Mouse (Mus musculus): Measurements from ENCODE around the gene Lmntd2. TPM values are rescaled to one million over a fixed set of nuclear protein-coding genes. Genes with fewer than 3 reads are reported as not detected.
A peak's percentile ranks its signal among the peaks of the same experiment; 100 is the strongest.

The Lmntd2 gene
- polyA plus RNA-seq, 1 experiment: 7.2 TPM

DNA sequence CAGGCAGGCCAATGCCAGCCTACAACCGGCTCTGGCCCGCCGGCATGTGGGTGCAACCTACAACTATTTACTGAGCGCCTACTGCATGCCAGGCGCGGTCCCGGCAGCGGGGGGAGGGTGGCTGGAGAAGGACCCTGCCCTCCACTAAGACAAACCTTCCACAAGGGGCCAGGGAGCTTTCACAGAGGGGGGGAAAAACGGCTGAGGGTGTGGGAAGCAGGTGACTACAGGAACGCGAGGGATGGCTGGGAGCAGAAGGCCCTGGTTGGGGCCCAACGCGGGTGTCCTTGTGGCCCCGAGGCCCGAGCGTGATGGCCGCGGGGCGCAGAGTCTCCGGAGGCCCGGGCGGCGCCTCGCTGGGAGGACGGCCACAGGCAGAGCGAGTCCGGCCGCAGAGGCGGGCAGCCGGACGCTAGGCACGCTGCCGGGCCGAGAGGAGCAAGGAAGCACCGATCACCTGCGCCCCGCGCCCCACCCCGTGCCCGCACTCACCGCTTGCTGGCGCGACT, 20.5 kb downstream of the Lmntd2 start:
- DNase-seq (ENCODE audit: low read depth, low spot score): no peak
- 1% methylated on average over 23 of the region's 43 CpGs for WGBS

DNA sequence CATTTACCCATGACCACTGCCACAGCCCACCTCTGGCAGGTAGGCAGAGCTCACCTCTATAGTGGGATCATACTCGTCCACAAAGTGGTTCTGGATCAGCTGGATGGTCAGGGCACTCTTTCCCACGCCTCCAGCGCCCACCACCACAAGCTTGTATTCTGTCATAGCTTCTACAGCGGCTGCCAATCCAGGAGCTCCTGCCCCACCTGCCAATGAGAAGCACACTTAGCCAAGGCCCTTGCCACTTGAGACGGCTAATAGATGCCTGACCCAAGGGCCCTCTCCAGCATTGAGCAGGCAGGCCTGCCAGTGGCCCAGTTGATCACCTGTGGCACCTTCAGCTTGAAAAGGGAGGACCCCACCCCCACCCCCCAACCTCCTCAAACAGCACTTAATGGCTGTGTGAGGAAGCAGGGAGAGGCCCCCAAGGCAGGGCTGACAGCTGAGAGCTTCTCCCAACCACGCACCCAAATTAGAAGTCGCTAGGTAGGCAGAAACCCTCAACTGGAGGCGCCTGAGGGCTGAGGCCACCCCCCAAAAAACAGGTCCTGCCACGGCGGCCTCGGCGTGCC, 21.0 kb downstream of the Lmntd2 start:
- no peak for DNase-seq (ENCODE audit: low read depth, low spot score)
- 23% methylated on average over 12 of the region's 12 CpGs for WGBS

DNA sequence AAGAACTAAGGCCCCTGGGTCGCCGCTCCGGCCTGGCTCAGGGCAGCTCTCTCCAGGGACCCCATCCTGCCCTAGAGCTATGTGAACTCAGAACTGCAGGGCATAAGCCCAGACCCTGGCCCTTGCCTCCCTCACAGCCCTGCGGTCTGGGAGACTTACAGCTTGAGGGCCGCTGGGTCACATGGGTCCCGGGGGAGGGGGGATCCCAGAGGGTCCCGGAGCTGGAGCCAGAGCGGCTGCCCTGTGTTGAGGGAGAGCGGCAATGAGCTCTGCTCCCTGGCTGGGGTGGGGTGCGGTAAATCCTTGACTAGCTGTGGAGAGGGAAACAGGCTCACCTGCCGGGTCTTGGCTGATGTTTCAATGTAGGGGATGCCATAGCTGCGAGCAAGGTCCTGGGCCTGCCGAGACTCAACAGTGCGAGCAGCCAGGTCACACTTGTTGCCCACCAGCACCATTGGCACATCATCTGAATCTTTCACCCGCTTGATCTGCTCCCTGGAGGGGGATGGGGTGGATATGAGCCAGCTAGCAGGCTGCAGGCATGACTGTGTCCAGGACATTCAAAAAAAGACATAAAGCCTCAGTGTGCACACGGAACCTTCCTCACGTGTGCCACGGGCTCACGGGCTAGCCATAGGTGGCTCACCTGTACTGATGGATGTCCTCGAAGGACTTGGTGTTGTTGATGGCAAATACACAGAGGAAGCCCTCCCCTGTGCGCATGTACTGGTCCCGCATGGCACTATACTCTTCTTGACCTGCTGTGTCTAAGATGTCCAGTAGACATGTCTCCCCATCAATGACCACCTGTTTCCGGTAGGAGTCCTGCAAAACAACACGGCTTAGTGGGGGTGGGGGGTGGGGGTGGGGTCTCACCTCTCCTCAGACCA, 21.8 kb downstream of the Lmntd2 start:
- no peak for DNase-seq (ENCODE audit: low read depth, low spot score)
- 93% methylated on average over 24 of the region's 24 CpGs for WGBS

- no peak for DNase-seq (ENCODE audit: low read depth, low spot score)
- 87% methylated on average over 14 of the region's 14 CpGs for WGBS
These were observed 22.8 kb downstream of the Lmntd2 start for GRCm38 (mm10) chr7:141191036-141191435.

DNA sequence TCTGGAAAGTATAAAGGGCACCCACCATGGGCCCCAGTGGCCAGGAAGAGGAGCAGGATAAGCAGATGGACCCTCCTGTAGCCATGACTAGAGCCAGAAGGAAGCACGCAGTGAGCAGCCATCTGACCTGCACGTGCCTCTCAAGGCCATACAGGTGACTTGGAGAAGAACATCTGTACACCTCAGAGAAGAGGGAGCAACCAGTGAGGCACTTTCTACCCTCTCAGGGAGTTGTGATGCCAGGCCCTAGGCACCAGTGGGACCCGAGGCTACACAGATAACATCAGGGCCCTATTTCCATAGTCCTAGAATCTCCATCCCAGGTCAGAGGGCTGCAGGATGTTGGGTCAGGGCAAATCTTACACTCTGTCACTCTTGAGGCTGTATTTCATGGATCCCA, 23.7 kb downstream of the Lmntd2 start:
- DNase-seq (ENCODE audit: low read depth, low spot score): no peak
- 84% methylated on average over 3 of the region's 3 CpGs for WGBS

DNA sequence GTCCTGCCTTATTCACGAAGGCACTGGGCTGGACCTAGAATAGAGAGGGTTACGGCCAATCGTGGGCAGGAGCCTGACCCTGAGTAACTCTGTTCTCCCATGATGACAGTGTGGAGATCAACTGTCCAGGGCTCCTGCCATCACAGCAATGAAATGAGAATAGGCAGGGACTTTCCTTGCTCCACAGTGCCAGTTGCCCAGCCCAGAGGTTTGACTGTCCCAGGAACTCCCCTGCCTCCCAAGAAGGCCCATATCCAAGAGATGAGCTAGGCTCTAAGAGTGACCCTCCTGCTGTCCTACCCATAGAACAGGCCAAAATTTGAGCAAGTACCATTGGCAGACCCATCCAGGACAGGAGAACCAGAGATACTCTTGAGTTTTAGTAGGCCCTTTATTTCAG, 25.1 kb downstream of the Lmntd2 start:
- WGBS: 83% methylated on average over 3 of the region's 3 CpGs
- no peak for DNase-seq (ENCODE audit: low read depth, low spot score)

GRCm38 (mm10) chr7:141188194-141188593, 25.7 kb downstream of the Lmntd2 start:
- DNase-seq (ENCODE audit: low read depth, low spot score): no peak
- 74% methylated on average over 3 of the region's 3 CpGs for WGBS

DNA sequence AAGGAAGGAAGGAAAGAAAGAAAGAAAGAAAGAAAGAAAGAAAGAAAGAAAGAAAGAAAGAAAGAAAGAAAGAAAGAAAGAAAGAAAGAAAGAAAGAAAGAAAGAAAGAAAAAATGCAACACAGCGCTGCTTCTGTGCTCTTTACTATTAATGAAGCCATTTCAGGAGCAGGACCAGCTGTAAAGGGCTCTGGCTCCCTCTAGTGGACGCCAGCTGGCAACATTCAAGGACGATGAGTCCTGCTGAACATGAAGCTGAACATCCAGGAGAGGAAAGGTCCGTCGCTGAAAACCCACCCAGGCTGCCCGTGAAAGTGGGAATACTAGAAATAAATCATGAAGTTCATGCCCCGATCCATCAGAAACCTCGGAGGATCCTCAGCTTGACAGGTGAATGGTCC, 37.7 kb downstream of the Lmntd2 start:
- 2% methylated on average over 8 of the region's 8 CpGs for WGBS
- peak; percentile 81 for DNase-seq (ENCODE audit: low read depth, low spot score)

DNA sequence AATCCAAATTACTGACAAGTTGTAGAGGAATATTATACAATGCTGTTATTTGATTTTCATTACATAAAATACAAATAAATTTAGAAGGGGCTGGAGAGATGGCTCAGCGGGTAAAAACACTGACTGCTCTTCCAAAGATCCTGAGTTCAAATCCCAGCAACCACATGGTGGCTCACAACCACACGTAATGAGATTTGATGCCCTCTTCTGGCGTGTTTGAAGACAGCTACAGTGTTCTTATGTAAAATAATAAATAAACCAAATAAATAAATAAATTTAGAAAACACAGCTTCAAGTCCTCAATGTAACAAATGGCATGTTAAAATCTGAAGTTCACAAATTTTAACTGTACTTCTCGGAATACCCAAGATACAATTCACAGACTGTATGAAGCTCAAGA, 38.8 kb downstream of the Lmntd2 start:
- 84% methylated on average over 4 of the region's 4 CpGs for WGBS
- DNase-seq (ENCODE audit: low read depth, low spot score): no peak

DNA sequence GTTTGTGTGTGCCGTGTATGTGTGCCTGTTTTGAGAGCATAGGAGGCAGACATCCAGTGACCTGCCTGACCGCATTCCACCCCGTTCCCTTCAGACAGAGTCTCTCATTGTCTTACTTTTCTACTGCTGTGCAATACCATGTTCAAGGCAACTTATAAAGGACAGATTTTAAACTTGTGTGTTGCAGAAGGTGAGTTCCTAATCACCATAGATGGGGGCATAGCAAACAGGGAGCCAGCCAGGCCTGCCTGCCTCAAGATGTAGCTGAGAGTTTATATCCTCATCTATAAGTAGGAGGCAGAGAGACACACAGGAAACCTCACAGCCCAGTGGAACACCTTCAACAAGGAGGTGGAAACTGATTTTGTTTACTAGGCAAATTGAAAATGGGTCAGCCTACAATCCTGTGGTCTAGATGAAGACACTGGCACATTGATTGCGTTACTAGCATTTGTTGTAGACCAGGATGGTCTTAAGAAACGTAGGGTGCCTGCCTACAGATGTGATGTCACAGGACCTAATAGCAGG, 40.5 kb downstream of the Lmntd2 start:
- no peak for DNase-seq (ENCODE audit: low read depth, low spot score)
- 61% methylated on average over 5 of the region's 5 CpGs for WGBS

DNA sequence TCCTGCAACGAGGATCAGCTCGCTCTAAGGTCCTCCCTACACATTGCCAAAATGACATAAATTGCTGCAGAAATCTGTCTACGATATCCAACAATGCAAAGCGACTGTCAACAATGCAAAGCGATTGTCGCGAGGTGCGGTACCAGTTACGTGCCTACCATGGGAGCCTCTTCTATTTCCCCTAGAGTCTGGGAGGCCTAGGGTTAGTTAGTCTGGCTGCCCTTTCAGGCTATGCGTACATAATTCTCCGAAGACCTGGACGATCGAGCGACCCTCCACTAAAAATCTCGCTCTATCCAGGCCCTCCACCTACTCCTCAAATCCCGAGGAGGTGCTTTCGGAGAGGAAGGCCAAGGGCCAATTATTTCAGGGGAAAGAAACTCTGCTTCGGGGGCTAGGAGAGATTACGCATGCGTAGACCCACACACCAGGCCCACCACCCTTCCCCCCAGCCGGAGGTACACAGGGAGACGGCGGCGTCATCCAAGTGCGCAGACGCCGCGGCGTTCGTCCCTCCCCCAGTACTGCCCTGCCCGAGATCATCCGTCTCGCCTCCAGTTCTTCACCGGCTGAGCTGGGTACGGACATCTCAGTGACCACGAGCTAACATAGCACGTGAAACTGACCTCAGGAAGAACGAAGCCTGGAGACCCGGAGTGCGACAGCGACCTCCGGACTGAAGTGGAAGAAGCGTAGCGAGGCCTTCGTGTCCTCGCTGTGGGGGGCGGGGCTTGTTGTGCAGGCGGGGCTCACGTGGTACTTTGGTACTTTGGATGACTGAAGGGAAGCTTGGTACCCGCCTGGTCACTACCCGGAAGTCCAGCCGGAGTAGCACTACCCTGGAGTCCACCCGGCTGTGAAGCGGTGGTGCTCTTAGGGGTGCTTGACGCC, 41.5 kb downstream of the Lmntd2 start, which contains the start of gene Rnh1:
Rnh1 (minus strand) TSS at position 742 of the 891 bp plus-strand sequence.
- under 1% methylated on average over 55 of the region's 55 CpGs for WGBS
- peak; percentile 72 for DNase-seq (ENCODE audit: low read depth, low spot score)

DNA sequence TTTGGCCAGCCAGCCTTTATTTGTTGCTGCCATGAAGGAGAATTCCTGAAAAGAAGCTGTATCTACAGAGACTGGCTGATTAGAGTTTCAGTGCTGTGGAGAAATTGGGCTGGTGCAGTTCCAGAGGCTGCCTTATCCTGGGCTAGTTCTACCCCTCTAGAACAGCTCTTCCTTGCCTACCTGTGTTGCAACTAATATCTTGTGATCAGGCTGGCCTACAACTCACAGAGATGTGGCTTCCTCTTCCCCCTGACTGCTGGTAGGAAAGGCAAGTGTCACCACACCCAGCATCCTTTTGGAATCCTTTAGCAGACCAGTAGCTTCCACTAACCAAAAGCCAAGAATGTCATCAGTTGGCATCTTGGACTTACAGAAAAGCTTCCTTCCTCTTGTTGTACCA, 44.0 kb downstream of the Lmntd2 start:
- no peak for DNase-seq (ENCODE audit: low read depth, low spot score)

DNA sequence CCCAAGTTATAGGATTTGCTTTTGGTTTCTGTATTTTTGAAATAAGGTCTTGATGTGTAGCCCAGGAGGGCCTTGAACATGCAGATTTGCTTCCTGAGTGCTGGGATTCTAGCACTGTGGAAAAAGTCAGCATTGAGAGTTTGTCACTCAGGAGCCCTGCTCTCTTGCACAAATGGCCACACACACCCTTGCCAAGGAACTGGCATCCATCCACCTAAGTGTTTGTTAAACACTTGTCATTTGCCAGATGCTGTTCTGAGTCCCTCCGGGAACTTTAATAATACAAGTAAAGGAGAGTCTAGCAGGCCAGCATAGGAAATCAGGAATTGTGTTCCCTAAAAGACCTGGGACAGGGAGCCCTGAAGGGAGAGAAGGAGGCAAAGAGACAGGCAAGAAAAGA, 44.6 kb downstream of the Lmntd2 start:
- no peak for DNase-seq (ENCODE audit: low read depth, low spot score)
- WGBS: 3% methylated on average over 1 of the region's 1 CpGs

DNA sequence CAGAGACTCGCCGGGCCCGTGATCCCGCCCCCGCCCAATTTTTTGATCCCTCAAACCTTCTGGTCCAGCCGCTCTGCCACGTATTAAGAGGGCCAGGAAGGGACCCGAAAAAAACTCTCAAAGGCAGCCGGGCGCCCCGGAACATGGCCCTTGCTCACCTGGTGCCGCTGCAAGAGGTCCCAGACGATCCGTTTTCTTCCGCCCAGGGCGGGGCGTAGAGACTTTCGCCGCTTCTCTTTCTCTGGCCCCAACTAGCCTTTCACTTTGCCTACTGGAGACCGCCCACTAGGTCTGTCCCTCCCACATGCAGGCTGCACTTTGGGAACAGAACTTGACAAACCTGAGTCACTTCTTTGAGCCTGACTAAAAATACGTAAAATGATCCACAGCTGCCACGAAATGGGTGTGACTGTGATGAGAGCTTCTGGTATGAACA, 45.3 kb downstream of the Lmntd2 start:
- WGBS: 1% methylated on average over 22 of the region's 22 CpGs

DNA sequence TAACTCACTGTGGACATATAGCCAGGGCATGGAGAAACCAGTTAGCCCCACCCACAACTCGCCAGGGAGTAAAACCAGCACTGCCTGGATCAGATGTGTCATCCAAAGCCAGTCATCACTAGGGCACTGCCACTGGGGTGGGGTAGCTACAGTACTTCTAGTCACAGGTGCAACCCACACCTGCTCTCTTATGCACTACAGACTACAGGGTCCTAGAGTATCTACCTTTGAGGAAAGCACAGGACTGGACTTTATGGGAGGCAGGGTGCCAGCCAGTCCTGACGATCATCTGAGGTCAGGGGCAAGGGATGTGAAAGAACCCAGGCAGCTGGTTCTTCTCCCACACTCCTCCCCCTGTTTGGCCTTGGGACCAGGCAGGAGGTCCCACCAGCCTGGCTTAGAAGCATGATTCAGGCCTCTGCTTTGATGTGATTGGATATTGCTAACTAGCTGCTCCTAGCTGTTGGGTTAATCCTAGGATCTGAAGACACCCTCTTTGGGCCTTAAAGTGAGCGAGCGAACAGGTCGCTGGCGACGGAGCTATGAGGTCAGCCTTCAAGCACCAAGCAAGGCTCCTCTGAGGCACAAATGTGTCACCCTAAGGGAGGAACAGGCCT, 45.9 kb downstream of the Lmntd2 start:
- no peak for DNase-seq (ENCODE audit: low read depth, low spot score)
- WGBS: 0% methylated on average over 7 of the region's 7 CpGs

More for the DNA sequence above, 45.3 kb downstream of the Lmntd2 start:
- DNase-seq (ENCODE audit: low read depth, low spot score): peak; percentile 93

GRCm38 (mm10) chr7:141164850-141165249, 49.0 kb downstream of the Lmntd2 start:
- no peak for DNase-seq (ENCODE audit: low read depth, low spot score)
- WGBS: 29% methylated on average over 6 of the region's 6 CpGs

GRCm38 (mm10) chr7:141164397-141164796, 49.5 kb downstream of the Lmntd2 start:
- WGBS: 85% methylated on average over 7 of the region's 7 CpGs
- DNase-seq (ENCODE audit: low read depth, low spot score): no peak

Measured in large intestine, adult 2 months (tissue).